Mouse (Mus musculus) G1E (cell line): ENCODE data around the gene Stxbp6. TPM values are rescaled to one million over a fixed set of nuclear protein-coding genes. Genes with fewer than 3 reads are reported as not detected.

Experiments used
- ATAC-seq: 2 replicates; pipeline ENCODE4 v1.8.0; 2016; ENCODE audit warnings: mild to moderate bottlenecking; ENCODE audit not compliant: insufficient number of reproducible peaks, poor library complexity, low FRiP score, severe bottlenecking; ENCODE audit errors: extremely low read depth
- DNase-seq: peaks from one replicate; pipeline ENCODE4 v3.0.0; 2012; ENCODE audit warnings: low spot score
- H3K27me3 ChIP-seq: 2 replicates; pipeline ENCODE4 v1.6.1; 2012; ENCODE audit warnings: mild to moderate bottlenecking, low read length, inconsistent platforms; ENCODE audit not compliant: insufficient read depth
- H3K36me3 ChIP-seq: replicated peaks from 2 replicates; pipeline ENCODE3; 2012; ENCODE audit warnings: mild to moderate bottlenecking, inconsistent platforms
- H3K4me1 ChIP-seq: 2 replicates; pipeline ENCODE4 v1.6.1; 2012; ENCODE audit warnings: low read depth, low read length, inconsistent platforms, mixed read lengths; ENCODE audit not compliant: insufficient read depth
- H3K4me3 ChIP-seq: 2 replicates; pipeline ENCODE4 v1.5.1; 2012; ENCODE audit warnings: low read depth, mild to moderate bottlenecking, inconsistent platforms, low read length, moderate library complexity, mixed read lengths
- H3K9me3 ChIP-seq: replicated peaks from 2 replicates; pipeline ENCODE4 v1.6.1; 2012; ENCODE audit warnings: inconsistent platforms
- CTCF ChIP-seq: IDR thresholded peaks from 2 replicates; pipeline ENCODE4 v1.5.1; 2012; ENCODE audit warnings: low read depth, low read length, inconsistent platforms, mixed read lengths
- GATA1 ChIP-seq: IDR thresholded peaks from 2 replicates; pipeline ENCODE4 v1.6.1; 2012; ENCODE audit warnings: borderline replicate concordance, low read length, inconsistent platforms, mixed read lengths
- GATA2 ChIP-seq: IDR thresholded peaks from 2 replicates; pipeline ENCODE4 v1.6.1; 2012; ENCODE audit warnings: low read depth, low read length, inconsistent platforms, borderline replicate concordance
- POLR2AphosphoS5 ChIP-seq: IDR thresholded peaks from 2 replicates; pipeline ENCODE4 v1.6.1; 2012; ENCODE audit warnings: low read depth, low read length, inconsistent platforms; ENCODE audit not compliant: insufficient replicate concordance
- TAL1 ChIP-seq: conservative IDR thresholded peaks from 2 replicates; pipeline ENCODE4 v1.6.1; 2012; ENCODE audit warnings: low read depth, low read length, inconsistent platforms, mixed read lengths
- polyA plus RNA-seq: library from polyadenylated mRNA; stranded (reverse); fragments of >175 nt; gene quantifications from 2 replicates; pipeline ENCODE4 v1.2.3, GENCODE M21; 2012
- total RNA-seq, 2 experiments: library from RNA; stranded (forward) in 1 of 2; stranded (reverse) in 1 of 2; fragments of 200-1000 nt in 1 of 2; fragments of >200 nt in 1 of 2; fragmentation: Nextera tagmentation in 1 of 2; gene quantifications; 2 replicates each; pipeline ENCODE4 v1.2.3; 2014 to 2017

Stxbp6 gene
- total and polyA plus RNA-seq, 3 experiments: 0.11 TPM; not detected in 2

DNA sequence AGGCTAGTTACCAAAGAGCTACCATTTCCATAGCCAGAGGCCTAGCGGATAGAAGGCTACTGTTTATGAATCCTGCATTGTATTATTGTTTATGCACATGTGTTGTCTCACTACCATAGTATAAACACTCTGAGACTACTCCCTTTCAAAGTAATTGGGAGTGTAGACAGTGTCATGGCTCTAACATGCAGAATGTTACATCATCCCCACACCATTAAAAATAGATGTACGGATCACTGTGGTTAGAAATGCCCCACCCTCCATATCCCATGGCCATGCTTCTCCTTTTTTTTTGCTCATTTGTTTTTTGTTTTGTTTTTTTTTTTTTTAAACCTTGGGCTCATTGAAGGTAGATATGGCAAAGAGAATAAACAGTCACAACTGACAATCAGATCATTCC lies 154.9 kb downstream of the Stxbp6 start:
- no peak overlapping the region for H3K4me3 ChIP-seq
- peaks cover 7% of the 10 kb centered on the region; the same call in 1 of the 2 replicates for H3K9me3 ChIP-seq
- H3K4me1 ChIP-seq: no peaks in the 10 kb centered on the region
- TF ChIP-seq POLR2AphosphoS5: no peak
- TF ChIP-seq GATA2: no peak
- no peak for TF ChIP-seq GATA1
- TF ChIP-seq TAL1: no peak
- TF ChIP-seq CTCF: no peak
- no peaks in the 10 kb centered on the region for H3K36me3 ChIP-seq
- H3K27me3 ChIP-seq: no peaks in the 10 kb centered on the region
- ATAC-seq (no peak), DNase-seq (no peak)

DNA sequence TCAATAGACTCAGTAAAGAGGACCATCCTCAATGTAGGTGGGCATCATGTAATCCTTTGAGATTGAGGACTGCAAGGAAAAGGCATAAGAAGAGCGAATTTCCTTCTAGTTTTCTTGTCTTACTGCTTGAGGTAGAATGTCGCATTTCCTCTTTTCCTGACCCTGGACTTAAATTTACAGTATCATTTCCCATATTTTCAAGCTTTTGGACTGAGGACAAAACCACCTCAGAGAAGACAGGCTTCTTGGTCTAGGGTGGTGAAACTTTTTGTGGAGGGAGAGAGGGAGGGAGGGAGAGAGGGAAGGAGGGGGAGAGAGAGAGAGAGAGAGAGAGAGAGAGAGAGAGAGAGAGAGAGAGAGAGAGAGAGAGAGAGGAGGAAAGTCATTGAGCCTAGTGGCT lies 155.6 kb downstream of the Stxbp6 start:
- Histone ChIP-seq H3K4me3 (no peak overlapping the region), H3K4me1 (no peaks in the 10 kb centered on the region), H3K36me3 (no peaks in the 10 kb centered on the region), H3K9me3 (peaks cover 7% of the 10 kb centered on the region; the same call in 1 of the 2 replicates), H3K27me3 (no peaks in the 10 kb centered on the region)
- ATAC-seq (no peak), DNase-seq (no peak)
- TF ChIP-seq GATA1: no peak
- TF ChIP-seq POLR2AphosphoS5: no peak

DNA sequence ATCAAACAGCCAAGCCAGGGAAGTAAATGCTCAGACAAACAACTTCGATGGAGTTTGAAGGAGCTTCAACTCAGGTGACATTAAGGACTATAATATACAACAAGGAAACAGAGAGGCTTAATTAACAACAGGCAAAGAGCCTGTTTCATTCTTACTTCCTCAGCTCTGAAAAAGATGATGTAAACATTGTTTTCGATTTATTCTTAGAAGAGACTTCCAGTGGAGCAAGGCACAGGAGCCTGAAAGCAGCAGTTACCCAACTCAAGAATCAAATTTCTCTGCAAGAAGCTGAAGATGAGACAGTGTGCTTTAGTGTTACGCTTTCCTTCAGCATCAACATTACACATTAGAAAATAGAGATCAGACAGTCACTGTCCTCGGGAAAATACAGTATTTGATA lies 160.7 kb downstream of the Stxbp6 start:
- Histone ChIP-seq H3K27me3 (no peaks in the 10 kb centered on the region), H3K4me1 (no peaks in the 10 kb centered on the region), H3K4me3 (no peak overlapping the region), H3K9me3 (no peaks in the 10 kb centered on the region), H3K36me3 (no peaks in the 10 kb centered on the region)
- DNase-seq (no peak), ATAC-seq (no peak)
- no peak for TF ChIP-seq GATA1
- TF ChIP-seq GATA2: no peak
- TF ChIP-seq TAL1: no peak
- TF ChIP-seq POLR2AphosphoS5: no peak
- TF ChIP-seq CTCF: no peak

DNA sequence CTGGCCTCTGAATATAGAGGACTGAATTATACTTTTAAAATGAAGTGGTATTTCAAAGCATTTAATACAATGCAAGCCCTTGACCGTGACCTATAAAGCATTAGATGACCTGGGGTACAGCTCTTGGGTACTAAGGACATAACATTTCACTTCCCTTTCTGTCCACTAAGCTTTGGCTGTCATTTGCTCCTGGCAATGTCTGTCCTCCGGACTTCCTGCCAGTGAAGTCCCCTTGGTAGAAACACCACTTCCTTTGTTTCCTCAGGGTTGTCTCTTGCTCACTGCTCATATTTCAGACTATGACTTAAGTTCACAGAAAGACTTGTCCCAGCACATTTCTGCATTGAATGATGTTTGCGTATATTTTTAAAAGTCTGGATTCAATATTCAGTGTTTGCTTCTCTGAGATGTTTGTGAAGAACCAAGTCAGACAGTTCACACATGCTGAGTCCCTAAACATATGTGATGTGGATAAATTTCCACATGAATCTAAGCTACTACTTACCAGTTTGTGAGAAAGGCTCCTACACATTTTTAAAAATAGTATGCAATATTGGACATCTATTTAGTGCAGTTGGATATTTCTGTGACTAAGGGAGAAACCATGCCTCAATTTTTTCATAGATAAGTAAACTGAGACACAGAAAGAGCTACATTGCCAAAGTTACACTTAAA lies 166.3 kb downstream of the Stxbp6 start:
- no peaks in the 10 kb centered on the region for H3K27me3 ChIP-seq
- no peaks in the 10 kb centered on the region for H3K36me3 ChIP-seq
- 0 out of 2 replicates have a peak, but pooled peaks have one; percentile 1 for ATAC-seq
- peaks cover 2% of the 10 kb centered on the region; the same call in 1 of the 2 replicates for H3K9me3 ChIP-seq
- no peak for DNase-seq
- no peaks in the 10 kb centered on the region for H3K4me1 ChIP-seq
- TF ChIP-seq CTCF (no peak), GATA2 (no peak), POLR2AphosphoS5 (no peak), GATA1 (no peak), TAL1 (no peak)
- H3K4me3 ChIP-seq: no peak overlapping the region

DNA sequence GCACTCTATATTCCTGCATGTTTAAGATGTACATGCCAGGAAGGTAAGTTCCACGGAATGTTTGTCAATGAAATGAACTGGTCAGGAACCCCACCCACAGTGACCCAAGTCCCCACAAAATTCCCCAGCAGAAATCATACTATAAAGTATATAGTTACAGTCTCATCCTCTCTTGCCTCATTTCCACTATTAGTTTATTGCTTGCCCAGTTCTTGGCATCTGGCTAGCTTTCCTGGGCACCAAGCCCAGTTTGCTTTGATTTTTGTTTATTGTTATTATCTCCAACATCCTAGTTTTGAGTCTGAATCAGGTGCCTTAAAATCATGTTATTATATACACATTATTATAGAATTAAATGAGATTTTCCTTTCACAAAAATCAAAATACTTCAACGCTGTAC lies 168.5 kb downstream of the Stxbp6 start:
- no peaks in the 10 kb centered on the region for H3K4me1 ChIP-seq
- TF ChIP-seq GATA2 (no peak), TAL1 (no peak), CTCF (no peak), POLR2AphosphoS5 (no peak), GATA1 (no peak)
- H3K4me3 ChIP-seq: no peak overlapping the region
- DNase-seq (no peak), ATAC-seq (no peak)
- no peaks in the 10 kb centered on the region for H3K36me3 ChIP-seq
- H3K27me3 ChIP-seq: no peaks in the 10 kb centered on the region
- H3K9me3 ChIP-seq: peaks cover 4% of the 10 kb centered on the region

DNA sequence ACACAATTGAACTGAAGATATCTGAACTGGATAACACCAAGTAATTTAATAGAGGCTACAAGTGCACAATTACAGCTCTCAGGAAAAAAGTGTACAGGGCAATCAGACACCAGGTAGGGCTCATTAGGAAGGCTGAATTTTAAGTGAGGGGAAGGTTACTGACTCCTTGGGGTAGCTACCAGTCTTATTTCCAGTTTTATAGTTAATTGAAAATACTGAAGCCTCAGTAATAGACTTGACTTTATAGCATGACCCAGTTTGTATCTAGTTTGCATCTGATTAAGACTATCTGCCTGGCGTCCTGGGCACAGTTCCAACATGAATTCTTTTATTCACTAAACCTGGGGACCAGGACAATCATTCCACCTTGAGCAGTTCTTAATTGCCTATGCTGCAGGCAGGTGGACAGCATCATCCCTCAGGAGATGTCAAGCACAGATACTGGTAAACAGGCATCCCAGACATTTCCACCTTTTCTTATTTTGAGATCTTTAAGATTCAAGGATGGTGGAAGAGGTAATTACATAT lies 171.2 kb downstream of the Stxbp6 start:
- Histone ChIP-seq H3K9me3 (peaks cover 5% of the 10 kb centered on the region), H3K4me1 (no peaks in the 10 kb centered on the region), H3K36me3 (no peaks in the 10 kb centered on the region), H3K27me3 (no peaks in the 10 kb centered on the region), H3K4me3 (no peak overlapping the region)
- ATAC-seq (no peak), DNase-seq (no peak)
- TF ChIP-seq POLR2AphosphoS5 (no peak), TAL1 (no peak), GATA2 (no peak), CTCF (no peak), GATA1 (no peak)
